Mouse (Mus musculus): Measurements from ENCODE around the gene Clec16a. TPM values are rescaled to one million over a fixed set of nuclear protein-coding genes. Genes with fewer than 3 reads are reported as not detected.

Gene Clec16a
- polyA plus RNA-seq, 1 experiment from 2014 or later = 29.3 TPM

DNA sequence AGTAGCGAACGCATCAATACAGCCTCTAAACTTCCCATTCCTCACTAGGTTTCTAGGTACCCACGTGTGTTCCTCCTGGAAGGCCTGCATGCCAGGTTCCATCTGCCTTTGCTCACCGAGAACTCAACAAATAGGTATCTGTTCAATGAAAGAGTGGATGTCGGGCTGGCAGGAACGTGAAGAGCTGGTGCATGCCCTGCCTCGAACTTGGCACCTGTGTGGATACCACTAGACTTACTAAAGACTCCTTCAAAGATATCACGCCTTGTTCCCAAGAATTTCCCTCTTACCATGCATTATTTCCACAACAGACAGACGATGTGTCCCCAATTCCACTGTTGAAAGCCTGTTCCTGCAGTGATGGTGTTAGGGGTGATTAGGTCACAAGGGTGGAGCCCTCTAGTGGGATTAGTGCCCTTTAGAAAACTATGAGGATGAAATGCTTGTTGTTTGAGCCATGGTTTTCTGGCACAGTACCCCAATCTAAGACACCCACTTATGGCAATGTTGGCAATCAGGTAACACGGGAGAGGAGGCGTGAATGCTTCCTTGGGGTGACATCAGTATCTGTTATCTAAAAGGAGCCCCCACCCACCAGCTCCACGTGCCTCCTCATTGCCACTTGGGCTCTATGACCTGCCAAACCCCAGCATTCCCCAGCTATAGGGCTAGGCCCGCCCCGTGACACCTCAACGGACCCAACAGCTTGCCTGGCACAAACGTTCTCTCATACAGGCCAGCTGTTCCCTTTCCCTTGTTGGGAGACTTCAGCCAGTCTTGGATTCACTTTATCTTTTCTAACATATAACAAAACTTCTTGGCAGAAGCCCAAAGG is 4.2 kb upstream of the Clec16a start:
- Histone ChIP-seq H3K9ac (peak overlapping the region; percentile 83), H3K4me2 (peak overlapping the region; percentile 85), H3K36me3 (no peaks in the 10 kb centered on the region), H3K27ac (peak overlapping the region; percentile 89), H3K4me3 (peak overlapping the region; percentile 72), H3K27me3 (no peaks in the 10 kb centered on the region), H3K9me3 (no peaks in the 10 kb centered on the region), H3K4me1 (peaks cover 39% of the 10 kb centered on the region)
- WGBS = 52% methylated on average over 16 of the region's 16 CpGs
- ATAC-seq (ENCODE audit: borderline replicate concordance, extremely low read depth, low FRiP score, low TSS enrichment) = no peak

DNA sequence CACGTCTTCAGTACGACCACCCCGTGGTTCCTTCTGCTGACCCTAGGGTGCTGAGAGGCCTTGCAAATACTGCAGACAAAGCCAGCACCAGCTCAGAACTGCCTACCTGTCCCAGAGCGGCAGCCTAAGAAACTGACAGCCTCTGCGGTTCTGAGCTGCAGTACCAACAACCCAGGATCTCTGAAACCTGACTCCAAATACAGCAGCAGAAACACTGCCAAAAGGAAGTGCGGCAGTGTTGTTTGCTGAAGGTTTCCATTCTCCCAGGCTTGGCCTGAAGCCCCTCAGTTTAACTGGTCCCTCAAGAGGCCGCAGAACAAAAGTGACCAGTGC is 3.6 kb upstream of the Clec16a start:
- Histone ChIP-seq H3K9me3 (no peaks in the 10 kb centered on the region), H3K4me3 (peak overlapping the region; percentile 72), H3K9ac (peak overlapping the region; percentile 83), H3K4me2 (peak overlapping the region; percentile 85), H3K36me3 (no peaks in the 10 kb centered on the region), H3K4me1 (peaks cover 45% of the 10 kb centered on the region), H3K27me3 (no peaks in the 10 kb centered on the region), H3K27ac (peak overlapping the region; percentile 89)
- ATAC-seq (ENCODE audit: borderline replicate concordance, extremely low read depth, low FRiP score, low TSS enrichment) = no peak
- 8% methylated on average over 7 of the region's 7 CpGs for WGBS

DNA sequence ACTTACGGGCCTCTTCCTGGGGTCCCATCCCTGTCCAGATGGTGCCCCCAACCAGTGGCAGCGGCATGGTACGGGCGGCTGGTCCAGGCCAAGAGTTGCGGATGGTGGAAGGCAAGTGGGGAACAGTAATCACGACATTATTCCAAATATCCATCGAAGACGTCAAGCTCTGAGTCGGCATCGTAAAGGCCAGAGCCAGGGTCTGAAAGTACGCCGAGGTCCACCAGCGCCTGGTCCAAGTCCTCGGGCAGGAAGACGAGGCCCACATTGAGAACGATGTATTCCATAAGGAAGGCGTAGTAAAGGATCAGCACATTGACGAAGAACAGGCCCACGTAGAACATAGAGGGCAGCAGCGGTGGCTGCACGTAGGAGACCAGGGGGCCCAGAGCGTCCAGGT is 2.9 kb upstream of the Clec16a start:
- Histone ChIP-seq H3K36me3 (no peaks in the 10 kb centered on the region), H3K4me3 (peak overlapping the region; percentile 72), H3K9me3 (no peaks in the 10 kb centered on the region), H3K9ac (peak overlapping the region; percentile 83), H3K27me3 (no peaks in the 10 kb centered on the region), H3K4me2 (peak overlapping the region; percentile 85), H3K27ac (peak overlapping the region; percentile 89), H3K4me1 (peaks cover 45% of the 10 kb centered on the region)
- 2% methylated on average over 22 of the region's 22 CpGs for WGBS
- ATAC-seq (ENCODE audit: borderline replicate concordance, extremely low read depth, low FRiP score, low TSS enrichment) = peak; percentile 6

DNA sequence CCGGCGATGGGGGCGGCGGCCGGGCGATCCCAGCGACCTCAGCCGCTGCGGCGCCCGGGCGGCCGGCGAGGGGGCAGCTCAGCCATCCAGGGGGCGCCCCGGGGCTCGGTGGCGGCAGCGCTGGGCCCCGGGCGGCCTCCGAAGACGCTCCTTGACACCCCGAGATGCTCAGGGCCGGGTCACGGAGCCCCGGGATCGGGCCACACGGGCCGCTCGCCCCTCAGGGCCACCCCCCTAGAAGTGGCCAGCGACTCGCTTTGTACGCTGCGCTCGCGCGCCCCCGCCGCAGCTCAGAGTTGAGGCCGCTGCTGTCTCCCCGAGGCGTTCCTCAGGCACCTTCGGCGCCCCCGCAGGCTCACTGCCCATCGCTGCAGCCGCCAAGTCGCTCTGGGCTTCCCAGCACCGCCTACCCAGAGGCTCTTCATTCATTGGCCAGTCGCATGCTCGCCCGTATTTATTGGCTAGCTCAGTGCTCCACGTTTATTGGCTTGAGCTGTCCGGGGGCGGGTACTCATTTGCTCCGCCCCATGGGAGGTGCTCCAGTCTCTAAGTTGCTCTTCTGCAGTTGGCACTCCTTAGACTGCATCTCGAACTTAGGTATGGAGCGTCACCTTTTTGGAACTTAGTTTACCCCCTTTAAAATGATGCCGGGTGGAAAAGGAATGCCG is 2.3 kb upstream of the Clec16a start, which contains the start of gene Dexi:
Gene Dexi, minus strand, starts transcription at position 357 of the 668 bp plus-strand sequence.
- ATAC-seq (ENCODE audit: borderline replicate concordance, extremely low read depth, low FRiP score, low TSS enrichment) = peak; percentile 93
- no peaks in the 10 kb centered on the region for H3K27me3 ChIP-seq
- H3K36me3 ChIP-seq = no peaks in the 10 kb centered on the region
- peaks cover 45% of the 10 kb centered on the region for H3K4me1 ChIP-seq
- peak within 1 kb of the TSS; percentile 83 for H3K9ac ChIP-seq
- H3K4me3 ChIP-seq = peak within 1 kb of the TSS; percentile 72
- peak within 1 kb of the TSS; percentile 85 for H3K4me2 ChIP-seq
- H3K27ac ChIP-seq = peak within 1 kb of the TSS; percentile 89
- WGBS = under 1% methylated on average over 60 of the region's 61 CpGs
- H3K9me3 ChIP-seq = no peaks in the 10 kb centered on the region

DNA sequence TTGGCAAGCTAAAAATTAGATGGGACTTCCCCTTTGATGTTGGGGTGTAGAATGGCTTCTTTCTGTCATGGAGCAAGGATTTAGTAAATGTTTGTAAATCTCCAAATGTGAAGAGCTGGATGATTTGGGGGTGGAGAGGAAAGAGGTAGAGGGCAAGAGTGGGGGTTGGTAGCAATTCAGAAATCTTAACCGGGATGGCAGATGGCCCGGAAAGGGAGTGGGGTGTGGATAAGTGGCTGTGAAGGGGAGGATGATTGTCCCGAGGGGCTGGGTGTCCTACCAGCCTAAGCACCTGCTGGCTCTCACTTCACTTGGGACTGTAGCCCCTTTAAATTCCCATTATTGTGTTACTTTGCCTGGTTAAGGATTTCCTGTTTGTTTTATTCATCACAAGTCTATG is 1.7 kb downstream of the Clec16a start:
- H3K27me3 ChIP-seq = no peaks in the 10 kb centered on the region
- H3K4me1 ChIP-seq = peaks cover 15% of the 10 kb centered on the region
- H3K36me3 ChIP-seq = no peaks in the 10 kb centered on the region
- peak overlapping the region; percentile 81; the same call in 1 of the 2 replicates for H3K4me3 ChIP-seq
- 31% methylated on average over 3 of the region's 3 CpGs for WGBS
- H3K9me3 ChIP-seq = no peaks in the 10 kb centered on the region
- no peak overlapping the region for H3K9ac ChIP-seq
- H3K4me2 ChIP-seq = peak overlapping the region; percentile 81
- no peak overlapping the region for H3K27ac ChIP-seq
- no peak for ATAC-seq (ENCODE audit: borderline replicate concordance, extremely low read depth, low FRiP score, low TSS enrichment)

DNA sequence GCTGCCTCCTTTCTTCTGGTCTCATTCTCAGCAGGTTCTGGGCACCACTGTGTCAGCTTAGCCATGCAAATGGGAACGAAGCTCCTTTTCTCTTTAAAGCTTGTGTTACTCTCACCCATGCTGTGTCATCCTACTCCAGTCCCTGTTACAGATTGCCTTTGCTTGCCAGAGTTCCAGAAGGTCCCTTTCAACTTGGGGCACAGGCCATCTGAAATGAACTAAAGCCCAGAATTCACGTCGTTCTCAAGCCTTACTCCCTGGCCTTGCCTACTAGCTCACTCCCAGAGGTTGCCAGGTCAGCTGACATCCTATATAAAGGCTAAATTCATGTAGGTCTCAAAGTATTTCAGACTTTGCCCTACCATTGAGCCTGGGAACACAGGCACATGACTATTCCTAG is 3.8 kb downstream of the Clec16a start:
- Histone ChIP-seq H3K27me3 (no peaks in the 10 kb centered on the region), H3K36me3 (no peaks in the 10 kb centered on the region), H3K27ac (no peak overlapping the region), H3K9me3 (no peaks in the 10 kb centered on the region), H3K4me2 (no peak overlapping the region), H3K4me1 (peaks cover 12% of the 10 kb centered on the region), H3K9ac (no peak overlapping the region), H3K4me3 (no peak overlapping the region)
- no peak for ATAC-seq (ENCODE audit: borderline replicate concordance, extremely low read depth, low FRiP score, low TSS enrichment)
- 64% methylated on average over 3 of the region's 3 CpGs for WGBS

DNA sequence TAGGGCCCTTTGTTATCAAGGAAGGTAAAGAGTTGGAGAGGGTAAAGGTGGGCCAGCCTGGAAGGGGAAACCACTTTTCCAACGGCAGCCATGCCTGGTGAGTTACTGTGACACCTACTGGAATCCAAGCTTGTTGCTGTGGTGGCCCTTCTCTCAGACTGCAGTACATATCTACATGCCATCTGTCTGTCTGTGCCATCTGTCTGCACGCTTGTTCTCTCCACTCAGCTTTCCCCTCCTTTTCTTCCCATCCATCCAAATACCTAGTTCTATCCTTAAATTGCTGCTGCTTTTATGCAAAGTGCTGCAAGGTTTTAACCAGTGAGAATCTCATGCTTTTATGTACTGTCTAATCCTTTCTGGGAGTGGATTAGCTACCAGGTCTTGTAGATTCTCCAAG is 4.5 kb downstream of the Clec16a start:
- H3K4me1 ChIP-seq = peaks cover 12% of the 10 kb centered on the region
- H3K9ac ChIP-seq = no peak overlapping the region
- no peaks in the 10 kb centered on the region for H3K36me3 ChIP-seq
- no peaks in the 10 kb centered on the region for H3K9me3 ChIP-seq
- no peak overlapping the region for H3K4me3 ChIP-seq
- WGBS = 70% methylated on average over 2 of the region's 2 CpGs
- no peak overlapping the region for H3K27ac ChIP-seq
- ATAC-seq (ENCODE audit: borderline replicate concordance, extremely low read depth, low FRiP score, low TSS enrichment) = no peak
- H3K4me2 ChIP-seq = no peak overlapping the region
- no peaks in the 10 kb centered on the region for H3K27me3 ChIP-seq

DNA sequence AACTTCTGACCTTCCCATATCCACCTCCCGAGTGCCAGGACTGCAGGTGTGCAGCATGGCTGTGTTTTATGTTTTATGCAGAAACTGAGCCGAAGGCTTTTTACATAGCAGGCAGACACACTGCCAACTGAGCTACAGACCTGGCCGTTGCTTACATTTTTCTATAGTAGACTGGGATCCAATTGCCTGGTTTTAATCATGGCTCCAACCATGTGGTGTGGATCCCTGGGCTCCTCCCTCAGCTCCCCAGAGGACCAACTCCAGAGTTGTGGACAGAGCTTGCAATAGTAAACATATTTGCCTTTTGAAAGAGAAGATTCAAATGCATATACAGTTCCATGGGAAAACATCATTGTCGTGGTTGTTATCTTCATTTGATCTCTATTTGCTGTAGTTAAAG is 6.5 kb downstream of the Clec16a start:
- H3K4me3 ChIP-seq = no peak overlapping the region
- H3K9ac ChIP-seq = no peak overlapping the region
- ATAC-seq (ENCODE audit: borderline replicate concordance, extremely low read depth, low FRiP score, low TSS enrichment) = no peak
- peaks cover 4% of the 10 kb centered on the region for H3K4me1 ChIP-seq
- no peaks in the 10 kb centered on the region for H3K36me3 ChIP-seq
- no peaks in the 10 kb centered on the region for H3K9me3 ChIP-seq
- no peak overlapping the region for H3K4me2 ChIP-seq
- no peak overlapping the region for H3K27ac ChIP-seq
- H3K27me3 ChIP-seq = no peaks in the 10 kb centered on the region
- 75% methylated on average over 4 of the region's 4 CpGs for WGBS

DNA sequence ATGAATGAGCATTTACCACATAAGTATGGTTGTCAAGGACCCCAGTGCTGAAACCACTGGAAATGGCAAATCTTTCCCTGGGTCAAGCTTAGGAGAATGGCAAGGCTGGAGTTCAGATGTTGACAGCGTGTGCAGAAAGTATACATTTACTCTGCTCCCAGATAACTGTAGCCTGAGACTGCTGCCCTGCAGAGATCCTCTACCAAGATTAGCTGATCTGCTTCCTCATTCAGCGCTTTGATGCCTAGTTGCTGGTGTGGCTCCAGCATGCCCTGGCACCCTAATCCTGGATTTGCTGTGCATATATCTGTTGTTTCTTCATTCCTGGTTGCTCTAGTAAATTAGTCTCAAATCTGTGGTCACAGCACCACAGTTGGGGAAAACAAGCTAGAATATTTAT is 8.7 kb downstream of the Clec16a start:
- H3K4me3 ChIP-seq = no peak overlapping the region
- no peak overlapping the region for H3K27ac ChIP-seq
- H3K4me1 ChIP-seq = no peaks in the 10 kb centered on the region
- no peaks in the 10 kb centered on the region for H3K36me3 ChIP-seq
- H3K27me3 ChIP-seq = no peaks in the 10 kb centered on the region
- ATAC-seq (ENCODE audit: borderline replicate concordance, extremely low read depth, low FRiP score, low TSS enrichment) = no peak
- no peak overlapping the region for H3K4me2 ChIP-seq
- WGBS = 86% methylated on average over 2 of the region's 2 CpGs
- H3K9me3 ChIP-seq = no peaks in the 10 kb centered on the region
- no peak overlapping the region for H3K9ac ChIP-seq

DNA sequence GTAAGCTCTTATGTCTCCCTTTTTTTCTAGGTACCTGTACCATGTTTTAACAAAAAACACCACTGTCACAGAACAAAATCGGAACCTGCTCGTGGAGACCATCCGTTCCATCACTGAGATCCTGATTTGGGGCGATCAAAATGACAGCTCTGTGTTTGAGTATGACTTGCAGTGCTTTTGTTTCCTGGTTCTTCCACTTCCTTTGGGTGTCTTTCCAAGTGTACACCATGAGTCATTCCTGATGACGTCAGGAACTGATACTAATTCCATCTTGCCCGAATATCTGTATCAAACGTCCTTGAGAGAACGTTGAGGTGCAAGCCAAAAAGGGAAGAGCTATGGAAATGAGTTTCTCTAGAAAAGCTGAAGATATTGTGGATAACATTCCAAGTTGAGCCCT is 14.9 kb downstream of the Clec16a start:
- no peak for ATAC-seq (ENCODE audit: borderline replicate concordance, extremely low read depth, low FRiP score, low TSS enrichment)
- Histone ChIP-seq H3K4me2 (no peak overlapping the region), H3K4me1 (no peaks in the 10 kb centered on the region), H3K27me3 (no peaks in the 10 kb centered on the region), H3K9me3 (no peaks in the 10 kb centered on the region), H3K27ac (no peak overlapping the region), H3K9ac (no peak overlapping the region), H3K4me3 (no peak overlapping the region), H3K36me3 (peaks cover 4% of the 10 kb centered on the region; the same call in 1 of the 2 replicates)
- 80% methylated on average over 8 of the region's 8 CpGs for WGBS

DNA sequence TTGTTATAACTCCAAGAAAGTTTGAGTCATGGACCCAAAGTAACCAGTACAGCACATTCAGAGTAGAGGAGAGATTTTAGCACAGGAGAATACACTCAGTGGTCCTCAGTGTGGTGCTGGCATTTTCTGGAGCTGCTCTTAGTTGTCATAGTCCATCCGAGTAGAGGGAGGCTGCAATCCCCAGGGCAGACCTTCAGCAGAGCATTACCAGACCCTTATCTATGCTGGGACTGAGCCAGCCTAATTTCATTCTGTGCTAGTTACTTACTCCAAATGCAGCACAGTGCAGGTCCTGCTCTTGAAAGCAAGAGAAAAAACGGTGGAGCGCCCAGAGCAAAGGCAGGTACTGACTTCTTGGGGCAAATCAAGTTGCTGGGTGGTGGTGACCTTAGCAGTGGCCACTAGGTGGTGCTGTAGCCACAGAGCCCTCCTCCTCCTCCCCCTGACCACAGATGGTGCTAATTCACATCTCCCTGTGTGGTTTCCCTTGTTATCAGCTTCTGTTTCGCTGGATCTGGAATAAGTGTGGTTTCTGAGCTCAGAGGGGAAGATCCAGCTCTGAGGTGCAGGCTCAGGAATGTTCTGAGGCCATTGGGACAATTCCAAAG is 20.2 kb downstream of the Clec16a start:
- Histone ChIP-seq H3K4me2 (no peak overlapping the region), H3K4me1 (no peaks in the 10 kb centered on the region), H3K27me3 (no peaks in the 10 kb centered on the region), H3K36me3 (peaks cover 16% of the 10 kb centered on the region; the same call in 1 of the 2 replicates), H3K9me3 (no peaks in the 10 kb centered on the region), H3K9ac (no peak overlapping the region), H3K27ac (no peak overlapping the region), H3K4me3 (no peak overlapping the region)
- WGBS = 27% methylated on average over 4 of the region's 4 CpGs
- ATAC-seq (ENCODE audit: borderline replicate concordance, extremely low read depth, low FRiP score, low TSS enrichment) = no peak

DNA sequence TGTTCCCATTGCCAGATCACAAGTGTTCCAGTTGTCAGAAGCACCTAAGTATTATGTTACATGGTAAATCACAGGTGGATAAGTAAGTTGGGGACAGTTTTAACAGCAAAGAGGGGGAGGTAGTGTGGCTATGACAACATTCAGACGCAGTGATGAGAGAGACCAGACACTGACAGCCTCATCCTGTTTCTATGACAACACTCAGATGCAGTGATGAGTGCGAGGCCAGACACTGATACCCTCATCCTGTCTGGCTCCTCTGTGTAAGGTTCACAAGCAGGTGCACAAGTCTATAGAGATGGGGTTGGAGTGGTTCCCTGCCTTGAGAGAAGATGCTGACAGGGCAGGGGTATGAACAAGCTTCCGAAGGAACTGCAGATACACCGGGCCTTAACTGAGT is 22.0 kb downstream of the Clec16a start:
- Histone ChIP-seq H3K4me1 (no peaks in the 10 kb centered on the region), H3K9ac (no peak overlapping the region), H3K36me3 (0 out of 2 replicates have a peak, but pooled peaks cover 12% of the 10 kb centered on the region), H3K4me3 (no peak overlapping the region), H3K27ac (no peak overlapping the region), H3K4me2 (no peak overlapping the region), H3K27me3 (no peaks in the 10 kb centered on the region), H3K9me3 (no peaks in the 10 kb centered on the region)
- WGBS = 89% methylated on average over 4 of the region's 4 CpGs
- ATAC-seq (ENCODE audit: borderline replicate concordance, extremely low read depth, low FRiP score, low TSS enrichment) = no peak
